Mouse (Mus musculus) urinary bladder, postnatal 25 days (tissue): ENCODE data around the gene Actrt3.
"Not testable (repeated sequence)": the region's sequence is repeated elsewhere in the genome, so short reads cannot be mapped to it uniquely, and the experiment has no call there.

Experiments
- DNase-seq: peaks from one replicate; pipeline ENCODE4 v3.0.0; 2022; ENCODE audit warnings: low spot score

Gene Actrt3

DNA sequence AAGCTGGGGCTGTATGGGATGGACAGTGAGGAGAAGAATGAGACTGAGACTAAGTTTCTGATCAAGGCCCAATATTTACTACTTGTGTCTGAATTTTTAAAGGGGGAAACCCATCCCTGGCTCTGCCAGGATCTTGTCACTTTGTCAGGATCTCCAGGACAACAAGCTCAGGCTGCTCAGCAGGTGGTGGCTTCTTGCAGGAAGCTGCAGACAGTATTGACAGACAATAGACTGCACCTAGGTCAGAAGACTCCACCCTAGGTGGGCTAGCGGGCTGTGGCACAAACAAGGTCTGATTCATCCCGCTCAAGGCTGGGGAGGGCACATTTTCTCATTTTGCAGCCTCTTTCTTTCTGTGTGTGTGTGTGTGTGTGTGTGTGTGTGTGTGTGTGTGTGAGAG lies 26.2 kb downstream of the Actrt3 start:
- DNase-seq, result no peak

DNA sequence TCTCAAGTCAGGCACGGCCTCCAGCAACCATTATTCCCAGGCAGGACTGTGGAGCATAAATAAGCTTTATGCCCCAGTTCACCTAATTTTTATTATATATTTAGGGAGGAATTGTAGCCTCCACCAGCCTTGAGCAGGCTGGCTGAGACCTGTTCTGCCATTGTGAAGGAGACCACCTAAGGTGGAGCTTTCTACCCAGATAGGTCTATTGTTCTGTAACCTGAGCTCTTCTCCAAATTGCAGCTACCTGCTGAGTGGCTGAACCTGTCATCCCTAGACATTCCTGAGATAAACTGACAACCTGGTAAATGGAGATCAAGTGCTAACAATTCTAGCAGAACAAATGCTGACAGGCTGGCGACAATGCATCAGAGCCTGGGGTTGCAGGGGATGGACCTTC lies 33.4 kb downstream of the Actrt3 start:
- DNase-seq, result not testable (repeated sequence)

DNA sequence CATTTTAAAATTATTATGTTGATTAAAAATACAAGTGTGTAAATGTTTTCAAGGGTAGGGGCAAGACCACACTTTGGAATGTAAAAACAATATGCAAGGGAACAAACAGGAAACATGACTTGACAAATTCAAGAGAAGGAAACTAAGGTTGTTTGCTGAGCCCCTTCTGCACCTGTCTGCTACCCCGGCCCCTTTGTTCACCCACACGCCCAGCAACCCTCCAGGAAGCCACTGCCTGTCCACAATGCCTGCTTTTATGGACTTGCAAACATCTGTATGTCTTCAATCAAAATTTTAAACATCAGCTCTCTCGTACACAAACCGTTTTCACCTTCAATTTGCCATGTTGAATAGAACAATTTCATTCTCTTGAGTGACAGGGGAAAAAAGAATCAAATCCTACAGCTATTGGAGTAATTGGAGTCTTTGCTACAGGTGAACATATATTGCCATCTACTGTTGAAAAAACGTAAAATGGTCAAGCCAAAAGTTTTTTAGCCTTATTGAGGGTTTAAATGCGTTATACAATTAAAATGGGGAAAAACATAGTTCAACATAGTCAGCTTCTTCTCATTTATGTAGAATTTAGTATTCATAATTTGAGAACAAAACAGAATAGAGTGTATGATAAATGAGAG lies 38.9 kb downstream of the Actrt3 start:
- DNase-seq, result no peak

DNA sequence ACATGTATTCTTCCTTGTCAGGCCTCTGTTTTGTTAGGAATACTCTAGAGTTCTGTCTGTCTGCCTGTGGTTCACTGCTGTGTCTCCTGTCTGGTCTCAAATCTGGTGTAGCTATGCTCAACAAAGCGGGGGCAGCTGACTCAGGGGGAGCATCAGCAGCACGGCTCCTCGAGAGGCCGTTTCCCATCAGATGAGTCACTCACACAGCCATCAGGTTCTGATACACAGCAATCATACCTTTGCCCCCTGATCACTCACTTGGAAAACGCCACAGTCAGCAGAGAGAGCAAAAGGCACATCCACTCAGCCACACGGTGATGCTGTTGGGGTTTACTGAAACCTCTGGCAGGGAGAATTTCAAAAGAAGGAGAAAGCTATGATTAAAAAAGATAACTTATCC lies 46.0 kb downstream of the Actrt3 start:
- no peak for DNase-seq

DNA sequence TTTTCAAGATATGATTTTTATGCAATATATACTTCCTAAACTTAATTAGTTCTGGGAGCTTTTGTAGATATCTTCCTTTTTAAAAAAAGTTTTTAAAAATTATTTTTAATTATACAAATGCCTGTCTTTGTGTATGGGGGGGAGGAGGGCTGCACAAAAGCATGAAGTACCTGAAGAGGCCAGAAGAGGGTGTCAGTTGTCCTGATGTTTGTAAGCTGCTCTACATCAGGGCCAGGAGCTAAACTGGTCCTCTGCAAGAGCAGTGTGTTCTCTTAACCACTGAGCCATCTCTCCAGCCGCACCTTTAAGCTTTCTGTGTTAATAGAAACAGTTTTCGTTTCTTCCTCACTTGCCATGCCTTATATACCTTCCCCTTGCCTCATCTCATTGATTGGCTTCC lies 49.5 kb downstream of the Actrt3 start:
- DNase-seq, result no peak

- no peak for DNase-seq
Observed at GRCm38 (mm10) chr3:30548928-30549327, 50.8 kb downstream of the Actrt3 start.

DNA sequence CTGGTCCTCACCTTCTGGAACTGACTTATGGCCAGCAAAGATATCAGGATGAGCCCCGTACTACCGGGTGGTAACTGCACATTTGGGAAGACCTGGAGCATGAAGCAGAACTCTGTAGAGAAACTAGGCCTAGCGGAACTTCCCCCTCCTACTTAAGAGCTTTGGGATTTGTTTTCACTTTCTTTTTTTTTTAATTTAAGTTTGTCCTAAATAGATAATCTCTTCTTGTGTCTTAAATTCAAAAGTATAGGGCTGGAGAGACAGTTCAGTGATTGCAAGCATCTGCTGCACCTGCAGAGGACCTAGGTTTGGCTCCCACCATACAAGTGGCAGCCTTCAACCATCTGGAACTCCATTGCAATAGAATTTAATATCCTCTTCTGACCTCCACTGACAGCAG lies 51.8 kb downstream of the Actrt3 start, which contains the start of gene Mecom:
Gene Mecom (minus strand): TSS at position 101 of the 400 bp plus-strand sequence.
- no peak for DNase-seq
